Mouse (Mus musculus): ENCODE data around the gene Hic2.

The Hic2 gene

DNA sequence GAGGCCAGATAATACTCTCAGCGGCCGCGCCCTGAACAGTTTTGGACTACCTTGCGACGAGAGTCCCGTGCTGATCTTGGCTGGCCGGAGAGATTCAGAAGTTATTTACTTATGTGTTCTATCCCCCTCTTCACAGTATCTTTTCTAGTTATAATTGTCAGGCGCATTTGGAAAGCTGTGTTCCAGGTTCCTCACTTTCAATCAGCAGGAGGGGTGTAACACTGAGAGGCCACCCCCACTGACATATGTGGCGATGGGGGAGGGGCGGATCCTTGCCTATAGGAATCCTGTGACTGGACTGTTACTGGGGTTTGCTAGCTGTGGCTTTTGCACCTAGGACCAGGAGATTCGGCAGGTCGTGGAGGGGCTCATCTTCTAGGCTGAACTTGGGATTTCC is 1.1 kb downstream of the Hic2 start:
- DNase-seq: no peak

DNA sequence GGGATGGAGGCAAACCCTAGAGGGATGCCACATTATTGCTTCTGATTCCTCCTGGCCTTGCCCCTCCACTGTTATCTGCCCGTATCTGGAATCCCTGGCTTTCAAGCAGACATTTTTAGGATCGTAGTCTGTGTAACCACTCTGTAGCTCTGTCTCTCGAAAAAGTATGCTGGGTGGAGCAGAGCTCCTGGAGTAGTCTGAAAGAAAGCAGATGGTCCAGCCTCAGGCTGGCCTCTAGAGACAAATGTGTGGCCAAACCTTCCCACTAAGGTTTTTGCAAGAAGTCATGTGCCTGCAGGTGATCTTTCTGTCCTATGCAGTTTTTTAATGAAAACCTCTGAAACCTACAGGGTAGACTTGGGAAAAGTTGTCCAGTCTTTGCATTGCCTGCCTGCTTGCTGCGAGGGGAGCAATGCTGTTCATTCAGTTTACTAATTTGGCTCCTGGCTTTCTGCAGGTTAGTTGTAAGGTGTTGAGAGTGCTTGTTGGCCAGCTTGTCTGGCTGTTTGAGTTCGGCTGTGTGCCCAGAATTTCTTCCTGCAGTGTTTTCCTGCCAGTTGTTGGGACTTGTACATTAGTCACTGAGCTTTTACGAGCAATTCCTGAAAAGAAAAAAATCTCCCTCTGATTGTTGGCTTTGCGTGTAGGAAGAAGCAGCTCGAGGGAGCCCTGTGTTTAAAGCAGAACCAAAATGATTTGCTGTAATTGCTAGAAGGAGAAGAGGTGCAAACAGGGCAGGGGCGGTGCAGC is 1.7 kb downstream of the Hic2 start:
- DNase-seq: peak; percentile 61

DNA sequence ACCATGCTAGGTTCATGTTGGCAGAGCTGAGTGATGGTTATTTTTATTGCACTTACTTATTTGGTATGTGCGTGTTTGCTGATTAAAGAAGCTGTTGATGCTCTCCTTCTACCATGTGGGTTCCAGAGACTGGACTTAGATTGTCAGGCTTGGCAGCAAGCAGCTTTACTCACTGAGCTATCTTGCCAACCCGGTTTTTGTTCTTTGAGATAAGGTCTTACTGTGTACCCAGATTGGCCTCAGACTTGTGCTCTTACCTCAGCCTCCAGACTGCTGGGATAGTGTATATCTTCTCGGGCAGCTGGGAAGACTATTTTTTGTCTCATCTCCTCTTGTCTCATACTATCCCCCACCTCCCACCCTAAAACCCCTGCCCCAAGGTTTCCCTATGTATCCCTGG is 4.3 kb downstream of the Hic2 start:
- DNase-seq: no peak

DNA sequence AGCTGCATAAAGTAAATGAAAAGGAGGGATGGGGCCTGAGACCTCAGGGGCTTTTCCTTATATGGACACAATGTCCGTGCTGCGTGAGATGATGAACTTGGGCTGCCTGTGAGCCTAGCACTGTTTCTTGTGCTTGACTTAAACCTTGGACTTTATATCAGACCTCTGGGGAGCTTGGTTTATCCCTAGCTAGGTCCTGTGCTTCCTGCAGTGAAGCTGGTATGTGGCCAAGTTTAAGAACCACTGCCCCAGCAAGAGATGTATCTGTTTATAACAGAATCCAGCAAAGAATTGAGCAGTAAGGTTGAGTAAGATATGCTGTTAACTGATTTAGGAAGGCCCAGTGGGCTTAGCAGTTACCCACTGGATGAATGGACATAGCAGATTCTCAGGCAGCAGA is 6.0 kb downstream of the Hic2 start:
- DNase-seq: no peak

DNA sequence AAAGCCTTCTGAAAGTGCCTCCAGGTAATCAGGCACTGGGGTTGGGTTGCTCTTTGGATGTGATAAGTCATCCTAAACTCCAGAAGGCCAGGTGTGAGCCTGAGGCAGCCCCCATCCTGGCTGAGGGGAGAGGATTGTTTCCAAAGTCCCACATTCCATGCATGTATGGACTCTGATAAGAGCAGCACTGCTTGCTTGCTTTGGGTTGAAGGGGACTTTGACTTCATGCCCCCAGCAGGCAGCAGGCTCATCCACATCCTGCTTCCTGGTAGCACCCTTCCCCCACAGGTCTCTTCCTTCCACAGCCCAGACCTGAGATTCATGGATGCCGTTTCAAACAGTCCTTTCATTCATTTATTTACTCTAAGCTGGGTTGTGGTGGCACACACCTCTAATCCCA is 10.4 kb downstream of the Hic2 start:
- DNase-seq: no peak

DNA sequence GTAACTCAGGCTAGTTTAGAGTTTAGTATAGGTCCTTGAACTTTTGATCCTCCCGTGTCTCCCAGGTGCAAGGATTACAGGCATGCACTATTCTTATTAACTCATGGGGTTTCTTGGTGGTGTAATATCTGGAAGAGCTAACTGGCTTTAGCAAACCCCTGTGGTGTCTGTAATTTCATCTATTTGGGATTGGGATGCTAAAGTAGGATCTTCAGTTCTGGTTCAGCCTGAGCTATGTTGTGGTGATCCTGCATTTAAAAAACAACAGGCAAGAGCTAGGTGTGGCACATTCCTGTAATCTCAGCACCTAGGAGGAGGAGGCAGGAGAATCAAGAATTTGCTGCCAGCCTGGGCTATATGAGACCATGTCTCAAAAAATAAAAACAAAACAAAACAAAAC is 11.6 kb downstream of the Hic2 start:
- no peak for DNase-seq

DNA sequence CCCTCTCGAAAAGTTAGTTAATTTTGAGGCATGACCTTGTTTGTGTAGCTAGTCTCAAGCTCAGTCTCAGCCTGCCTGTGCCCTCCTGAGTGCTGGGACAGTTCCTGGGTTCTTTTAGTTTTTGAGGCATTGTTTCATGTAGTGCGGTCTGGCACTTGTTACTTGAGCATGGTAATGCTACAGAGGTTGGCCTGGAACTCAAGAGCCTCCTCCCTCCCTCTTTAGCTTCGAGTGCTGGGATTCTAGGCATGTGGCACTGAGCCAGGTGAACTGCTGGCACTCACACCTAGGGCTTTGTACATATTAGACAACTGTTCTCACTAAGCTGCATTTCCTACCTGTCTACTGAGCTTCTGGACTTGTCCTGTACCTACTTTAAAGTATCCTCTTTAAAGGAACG is 14.4 kb downstream of the Hic2 start:
- DNase-seq: peak; percentile 76

DNA sequence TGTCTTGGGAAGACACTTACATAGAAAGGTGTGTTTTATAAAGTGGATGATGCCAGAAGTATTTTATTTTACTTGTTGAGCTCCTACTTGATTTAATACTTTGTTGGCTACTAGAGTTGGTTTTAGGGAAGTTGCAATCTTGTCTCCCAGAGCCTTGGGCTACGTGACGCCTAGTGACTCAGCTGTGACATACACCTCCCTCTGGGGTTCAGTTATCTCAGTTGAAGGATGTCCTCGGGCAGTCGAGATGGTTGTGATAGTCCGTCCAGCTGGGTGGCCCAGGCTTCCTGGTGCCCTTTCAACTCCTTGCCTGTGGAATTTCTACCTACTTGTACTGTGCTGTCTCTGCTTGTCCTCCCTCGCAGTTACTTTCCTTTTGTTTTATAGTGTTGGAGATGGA is 15.8 kb downstream of the Hic2 start:
- DNase-seq: no peak

DNA sequence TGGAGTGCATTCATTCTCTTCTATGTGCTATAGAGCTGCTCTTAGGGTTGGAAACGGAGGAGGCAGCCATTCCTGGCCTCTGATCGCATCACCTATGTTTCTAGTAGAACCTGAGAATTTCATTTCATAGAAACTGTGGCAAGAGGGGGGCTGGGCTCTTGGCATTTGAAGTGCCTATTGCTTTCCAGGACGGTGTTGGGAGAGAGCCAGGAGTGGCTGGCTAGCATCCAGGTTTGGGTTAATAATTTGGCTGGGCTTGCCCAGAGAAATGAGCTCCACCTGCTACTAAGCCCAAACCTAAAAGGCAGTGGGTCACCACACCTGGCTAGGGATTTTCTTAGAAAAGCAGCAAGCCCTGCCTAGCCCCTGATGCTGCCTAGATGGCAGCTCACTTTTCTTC is 18.2 kb downstream of the Hic2 start:
- peak; percentile 97 for DNase-seq

DNA sequence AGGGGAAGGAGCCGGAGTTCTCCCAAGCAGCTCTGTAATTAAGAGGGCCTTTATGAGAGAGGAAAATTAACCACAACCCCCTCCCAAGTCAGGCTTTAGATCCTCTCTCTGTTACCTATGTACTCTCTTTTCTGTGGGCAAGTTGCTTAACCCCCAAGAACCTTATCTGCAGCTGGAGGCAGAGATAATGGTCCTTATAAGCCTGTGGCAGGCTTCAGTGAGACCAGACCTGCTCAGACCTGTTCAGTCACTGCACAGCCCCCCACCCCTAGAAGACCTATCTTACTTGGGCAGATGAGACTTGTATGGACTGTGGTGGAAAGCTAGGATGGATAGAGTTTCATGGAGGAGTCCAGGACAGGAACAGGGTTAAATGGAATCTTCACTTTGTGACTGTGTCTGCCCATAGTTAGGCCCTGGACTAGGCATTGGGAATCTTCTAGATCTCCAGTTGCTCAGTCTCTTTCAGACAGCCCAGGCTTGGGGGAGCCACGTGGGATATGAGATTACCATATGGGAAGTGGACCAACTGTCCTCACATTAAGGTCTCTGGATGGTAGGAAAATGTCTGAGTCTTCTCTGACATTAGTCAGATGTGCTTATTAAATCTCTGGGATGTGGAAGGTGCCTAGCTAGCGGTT is 18.8 kb downstream of the Hic2 start:
- no peak for DNase-seq

DNA sequence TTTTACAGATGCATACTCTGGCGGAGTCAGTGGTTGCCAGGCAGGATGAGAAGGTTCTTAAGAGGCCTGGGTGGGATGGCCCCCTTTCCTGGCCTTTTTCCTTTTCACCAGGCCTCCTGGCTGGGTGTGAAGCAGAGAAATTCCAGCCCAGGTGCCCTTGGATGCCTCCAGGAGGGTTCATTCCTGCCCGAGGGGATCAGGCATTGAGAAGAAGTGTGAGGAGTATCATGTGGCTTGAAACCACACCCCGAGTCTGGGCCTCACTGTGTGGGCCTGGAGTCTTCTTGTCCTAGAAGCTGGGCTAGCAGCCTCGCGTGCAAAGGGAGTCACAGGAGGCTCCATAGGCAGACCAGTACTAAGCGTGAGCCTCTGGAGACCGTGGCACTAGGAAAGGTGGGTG is 19.5 kb downstream of the Hic2 start:
- DNase-seq: no peak

DNA sequence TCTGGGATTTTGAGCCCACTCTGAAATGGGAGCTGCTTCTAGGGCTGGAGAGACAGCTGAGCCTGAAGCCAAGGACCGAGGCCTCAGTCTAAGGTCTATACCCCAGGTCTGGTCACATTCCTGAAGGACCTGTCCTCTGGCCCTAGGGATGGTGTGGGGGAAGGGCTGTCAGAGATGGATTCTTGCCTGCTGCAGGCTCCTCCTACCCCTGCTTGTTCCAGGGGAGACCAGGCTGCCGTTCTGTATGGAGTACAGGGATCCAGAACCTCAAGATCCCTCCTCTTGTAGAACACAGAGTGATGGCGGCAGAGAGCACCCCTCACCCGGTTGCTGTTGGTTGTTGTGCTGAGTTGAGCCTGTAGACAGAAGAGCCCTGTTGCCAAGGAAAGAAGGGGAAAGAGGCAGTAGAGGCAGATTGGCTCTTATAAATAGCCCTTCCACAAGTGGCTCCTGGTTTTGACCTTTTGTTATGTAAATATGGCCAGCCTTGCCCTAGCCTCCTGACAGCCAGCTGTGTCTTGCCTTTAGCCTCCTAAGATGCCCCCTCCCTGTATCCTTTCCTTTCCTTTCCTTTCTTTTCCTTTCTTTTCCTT is 20.7 kb downstream of the Hic2 start:
- peak; percentile 33 for DNase-seq

DNA sequence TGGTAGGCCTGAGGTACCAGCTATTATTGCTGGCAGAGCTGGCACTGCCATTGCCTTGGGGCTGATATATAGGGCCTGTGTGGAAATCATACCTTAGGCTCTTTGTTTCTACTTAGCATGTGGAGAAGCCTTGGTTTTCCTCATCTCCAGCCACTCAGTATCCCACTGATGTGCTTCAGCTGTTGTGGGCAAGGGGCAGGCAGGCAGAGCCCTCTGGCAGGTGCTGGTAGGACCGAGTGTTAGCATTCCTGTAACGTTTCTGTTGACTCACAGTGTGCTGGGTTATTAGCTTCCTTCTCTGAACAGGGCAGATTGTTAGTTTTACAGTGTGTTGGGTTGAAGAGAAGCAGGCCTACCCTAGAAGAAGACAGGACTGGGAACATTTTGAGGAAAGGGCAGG is 21.9 kb downstream of the Hic2 start:
- DNase-seq: no peak

DNA sequence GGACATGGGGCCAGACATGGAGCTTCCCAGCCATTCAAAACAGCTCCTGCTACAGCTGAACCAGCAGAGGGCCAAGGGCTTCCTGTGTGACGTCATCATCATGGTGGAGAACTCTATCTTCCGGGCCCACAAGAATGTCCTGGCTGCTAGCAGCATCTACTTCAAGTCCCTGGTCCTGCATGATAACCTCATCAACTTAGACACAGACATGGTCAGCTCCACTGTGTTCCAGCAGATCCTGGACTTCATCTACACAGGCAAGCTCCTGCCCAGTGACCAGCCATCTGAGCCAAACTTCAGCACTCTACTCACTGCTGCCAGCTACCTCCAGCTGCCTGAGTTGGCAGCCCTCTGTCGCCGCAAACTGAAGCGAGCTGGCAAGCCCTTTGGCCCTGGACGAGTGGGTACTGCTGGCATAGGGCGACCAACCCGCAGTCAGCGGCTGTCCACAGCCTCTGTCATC is 24.0 kb downstream of the Hic2 start:
- DNase-seq: peak; percentile 32

DNA sequence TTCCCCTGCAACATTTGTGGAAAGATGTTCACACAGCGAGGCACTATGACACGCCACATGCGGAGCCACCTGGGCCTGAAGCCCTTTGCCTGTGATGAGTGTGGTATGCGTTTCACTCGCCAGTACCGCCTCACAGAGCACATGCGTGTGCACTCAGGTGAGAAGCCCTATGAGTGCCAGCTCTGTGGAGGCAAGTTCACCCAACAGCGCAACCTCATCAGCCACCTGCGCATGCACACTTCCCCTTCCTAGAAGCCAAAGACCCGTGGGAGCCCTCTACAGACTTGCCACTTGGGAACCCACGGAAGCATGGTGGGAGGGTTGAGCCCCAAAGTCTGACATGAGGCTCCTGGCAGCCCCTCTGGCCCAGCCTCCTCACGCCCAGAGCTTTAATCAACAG is 25.5 kb downstream of the Hic2 start:
- no peak for DNase-seq

DNA sequence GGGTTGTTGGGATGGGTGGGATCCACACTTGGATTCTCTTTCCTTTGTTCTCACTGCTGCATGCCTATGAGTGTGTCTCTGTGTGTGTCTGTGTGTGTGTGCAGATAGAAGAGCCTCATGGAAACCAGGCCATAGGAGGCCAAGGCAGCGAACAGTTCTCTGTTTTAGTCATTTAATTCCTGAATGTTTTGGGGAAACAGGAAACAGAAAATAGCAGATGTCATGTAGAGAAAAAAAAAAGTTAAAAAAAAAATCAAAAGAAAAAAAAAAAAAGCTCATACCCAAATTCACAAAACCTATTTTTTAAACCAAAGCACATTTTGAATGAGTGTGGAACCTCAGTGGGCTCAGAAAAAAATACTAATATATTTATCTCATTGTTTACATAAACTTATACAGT is 28.0 kb downstream of the Hic2 start:
- no peak for DNase-seq

DNA sequence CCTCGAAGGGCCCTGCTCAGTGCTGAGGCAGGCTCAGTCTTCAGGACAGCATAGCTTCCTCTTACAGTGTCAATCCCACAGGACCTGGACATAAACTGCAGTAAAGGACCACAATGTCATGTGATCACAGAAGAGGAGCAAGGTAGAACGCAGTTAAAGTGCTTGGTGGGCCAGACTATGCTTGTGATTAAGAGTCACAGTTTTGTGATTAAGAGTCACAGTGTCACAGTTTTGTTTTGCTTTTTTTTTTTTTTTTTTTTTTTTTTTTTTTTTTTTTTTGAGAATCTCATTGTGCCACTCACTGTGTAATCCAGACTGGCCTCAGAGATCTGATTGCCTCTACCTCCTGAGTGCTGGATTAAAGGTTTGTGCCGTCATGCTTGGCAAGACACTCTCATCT is 32.7 kb downstream of the Hic2 start:
- no peak for DNase-seq

DNA sequence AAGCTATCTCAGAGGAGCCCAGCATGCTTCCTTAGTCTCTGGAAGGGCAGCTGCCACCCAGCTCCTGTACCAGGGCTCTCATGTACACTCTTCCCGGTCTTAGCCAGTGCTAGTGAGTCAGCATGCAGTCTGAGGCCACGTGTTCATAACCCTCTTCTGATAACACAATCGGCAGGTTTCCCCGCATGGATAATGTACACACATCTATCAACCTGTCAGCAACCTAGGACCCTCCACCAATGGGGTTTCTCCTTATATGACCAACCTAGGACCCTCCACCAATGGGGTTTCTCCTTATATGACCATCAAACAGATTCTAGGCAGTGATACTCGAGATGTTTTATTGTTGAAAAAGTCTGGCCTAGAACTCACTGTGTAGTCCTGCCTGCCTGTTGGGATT is 34.6 kb downstream of the Hic2 start:
- no peak for DNase-seq

DNA sequence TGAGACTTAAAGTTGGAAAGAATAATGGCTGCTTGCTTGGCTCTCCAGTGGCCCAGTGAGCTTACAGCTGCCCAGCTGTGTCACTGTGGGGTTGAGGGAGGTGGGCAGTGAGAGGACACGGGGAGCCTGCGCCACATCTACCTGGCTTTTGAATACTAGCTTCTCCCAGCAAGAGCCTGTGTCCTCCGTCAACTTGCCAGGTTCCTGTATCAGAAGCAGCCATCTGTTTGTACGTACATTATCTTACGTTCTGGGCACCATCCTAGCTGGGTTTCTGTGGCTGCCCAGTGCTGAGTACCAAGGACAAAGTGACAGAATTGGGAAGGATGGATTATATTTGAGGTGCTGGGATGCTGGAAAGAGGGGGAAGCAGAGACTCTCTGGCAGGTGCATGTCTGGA is 36.5 kb downstream of the Hic2 start:
- DNase-seq: no peak

DNA sequence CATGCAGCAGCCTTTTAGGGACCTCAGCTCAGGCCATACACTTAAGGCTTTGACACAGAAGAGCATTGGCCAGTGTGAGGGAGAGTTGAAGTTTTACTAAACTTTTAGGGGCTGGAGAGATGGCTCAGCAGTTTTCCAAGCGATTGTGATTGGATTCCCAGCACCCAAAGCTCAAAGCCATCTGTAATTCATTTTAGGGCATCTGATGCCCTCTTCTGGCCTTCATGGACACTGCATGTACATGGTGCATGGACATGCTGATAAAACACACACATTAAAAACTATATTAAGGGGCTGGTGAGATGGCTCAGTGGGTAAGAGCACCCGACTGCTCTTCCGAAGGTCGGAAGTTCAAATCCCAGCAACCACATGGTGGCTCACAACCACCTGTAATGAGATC is 37.8 kb downstream of the Hic2 start:
- peak; percentile 72 for DNase-seq

DNA sequence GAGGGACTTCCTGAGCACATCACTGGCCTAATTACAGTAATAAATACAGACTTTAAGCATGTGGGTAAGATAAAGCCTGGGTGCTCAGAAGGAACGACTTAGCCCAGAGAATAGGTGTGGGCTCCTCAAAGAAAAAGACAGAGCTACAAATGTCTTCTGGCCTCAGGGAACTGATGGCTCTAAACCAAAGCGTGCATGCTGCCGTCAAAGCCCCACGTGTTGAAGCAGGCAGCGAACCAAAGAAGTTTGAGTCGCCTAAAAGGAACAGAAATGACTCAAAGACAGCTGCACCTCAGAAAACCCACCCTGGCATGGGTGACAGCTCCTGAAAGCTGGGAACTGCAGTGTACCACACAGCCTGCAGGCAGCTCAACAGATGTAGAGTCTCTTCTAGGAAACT is 38.5 kb downstream of the Hic2 start:
- DNase-seq: no peak

DNA sequence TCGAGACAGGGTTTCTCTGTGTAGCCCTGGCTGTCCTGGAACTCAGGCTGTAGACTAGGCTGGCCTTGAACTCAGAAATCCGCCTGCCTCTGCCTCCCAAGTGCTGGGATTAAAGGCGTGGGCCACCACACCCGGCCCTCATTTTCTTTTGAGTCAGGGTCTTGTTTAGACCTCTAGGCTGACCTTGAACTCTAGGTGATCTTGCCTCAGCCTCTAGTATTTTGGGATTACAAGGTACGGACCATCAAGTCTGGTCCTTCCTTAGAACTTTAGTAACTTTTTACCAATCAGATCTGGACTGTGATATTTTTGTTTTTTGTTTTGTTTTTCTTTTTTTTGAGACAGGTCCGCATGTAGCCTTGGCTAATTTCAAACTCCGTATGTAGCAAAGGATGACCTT is 42.3 kb downstream of the Hic2 start, which contains the start of gene Tmem191c:
TSS of gene Tmem191c (plus strand) at position 357 of the 400 bp plus-strand sequence.
- no peak for DNase-seq

DNA sequence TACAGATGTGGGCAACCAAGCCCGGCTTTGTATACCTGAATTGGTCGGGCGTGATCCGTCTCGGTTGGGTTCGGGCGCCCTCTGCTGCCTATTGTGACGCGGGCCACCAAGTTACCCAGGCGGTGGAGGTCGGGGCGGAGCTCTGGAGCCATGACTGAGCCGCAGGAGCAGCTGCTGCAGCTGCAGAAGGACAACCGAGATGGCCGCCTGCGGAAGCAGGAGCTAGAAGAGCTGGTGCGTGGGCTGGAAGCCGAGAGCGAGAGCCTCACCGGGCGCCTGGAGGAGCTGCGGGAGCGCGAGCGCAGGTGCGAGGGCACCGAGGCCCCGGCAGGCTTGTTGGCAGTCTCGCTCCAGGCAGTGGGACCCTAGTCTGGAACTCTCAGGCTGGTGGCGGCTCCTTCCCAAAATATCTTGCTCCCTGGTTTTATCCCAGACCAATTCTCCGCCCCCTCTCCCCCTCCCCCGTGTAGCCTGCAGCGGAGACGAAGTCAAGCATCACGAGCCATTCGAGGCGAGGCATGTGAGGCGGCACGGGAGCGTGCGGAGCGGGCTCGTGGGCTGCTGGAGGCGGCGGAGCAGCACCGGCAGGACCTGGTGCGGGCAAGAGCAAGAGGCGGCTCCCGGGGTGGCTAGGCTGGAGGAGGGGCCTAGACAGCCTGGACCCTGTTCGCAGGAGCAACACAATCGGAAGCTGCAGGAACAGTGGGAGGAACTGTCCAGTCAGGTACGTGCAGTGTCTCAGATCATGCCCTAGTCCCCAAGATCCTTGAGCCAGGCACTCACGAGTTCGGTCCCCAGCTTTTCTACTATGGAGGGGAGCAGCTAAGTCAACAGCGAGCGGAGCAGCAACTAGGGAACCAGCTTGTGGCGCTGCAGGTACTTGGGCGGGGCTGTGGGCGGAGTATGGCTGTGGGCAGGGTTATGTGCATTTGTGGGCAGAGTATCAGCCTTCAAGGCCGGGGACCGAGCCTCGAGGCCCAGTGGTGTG is 43.1 kb downstream of the Hic2 start:
- DNase-seq: peak; percentile 95
